Mouse (Mus musculus): ENCODE data around the gene Hlcs. TPM values are rescaled to one million over a fixed set of nuclear protein-coding genes. Genes with fewer than 3 reads are reported as not detected.

The Hlcs gene
- polyA plus RNA-seq, 2 experiments from 2014 or later, result 6.4 to 7.9 TPM

DNA sequence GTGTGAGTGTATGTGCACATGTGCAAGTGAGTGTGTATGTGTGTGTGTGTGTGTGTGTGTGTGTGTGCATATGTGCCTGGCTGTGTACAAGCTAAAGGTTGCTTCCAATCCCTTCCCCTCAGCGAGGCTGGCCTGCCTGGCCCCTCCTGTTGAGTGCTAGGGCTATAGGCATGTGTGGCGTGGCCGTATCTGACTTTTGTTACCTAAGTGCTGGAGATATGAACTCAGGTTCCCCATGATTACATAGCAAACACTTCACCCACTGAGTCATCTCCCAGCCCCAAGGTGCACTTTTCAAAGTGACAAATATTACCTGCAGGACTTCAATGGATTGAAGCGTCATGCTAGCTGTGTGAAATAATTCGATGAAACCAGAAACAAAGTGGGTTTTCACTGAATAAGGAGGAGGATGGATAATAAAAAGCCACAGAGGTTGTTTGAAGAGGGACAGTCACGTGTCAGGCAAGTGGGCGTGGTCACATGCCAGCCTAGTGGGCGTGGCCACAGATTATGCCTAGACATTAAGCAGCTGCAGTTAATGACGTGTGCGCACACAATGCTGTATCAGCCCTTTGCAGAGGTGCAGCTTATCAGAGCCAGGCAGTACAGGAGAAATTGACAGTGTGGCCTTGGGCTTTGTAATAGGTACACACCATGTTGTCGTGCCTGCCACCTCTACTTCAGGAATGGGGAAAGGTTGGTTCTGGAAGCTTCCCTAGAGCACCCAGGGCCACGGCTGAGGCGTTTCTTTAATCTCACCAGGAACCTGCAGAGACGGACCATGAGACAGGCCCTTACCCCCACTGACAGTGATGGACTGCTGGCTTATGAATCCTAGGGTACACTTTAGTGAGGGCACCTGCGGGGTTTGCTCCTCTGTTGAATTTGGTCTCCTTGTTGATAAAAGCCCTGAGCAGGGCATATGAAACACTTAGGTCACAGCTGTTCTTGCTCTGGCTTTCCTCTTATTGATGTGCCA is 163.0 kb downstream of the Hlcs start:
- ATAC-seq, result no peak

- ATAC-seq, result no peak
Measured at GRCm38 (mm10) chr16:94148139-94148538, 165.2 kb downstream of the Hlcs start.

DNA sequence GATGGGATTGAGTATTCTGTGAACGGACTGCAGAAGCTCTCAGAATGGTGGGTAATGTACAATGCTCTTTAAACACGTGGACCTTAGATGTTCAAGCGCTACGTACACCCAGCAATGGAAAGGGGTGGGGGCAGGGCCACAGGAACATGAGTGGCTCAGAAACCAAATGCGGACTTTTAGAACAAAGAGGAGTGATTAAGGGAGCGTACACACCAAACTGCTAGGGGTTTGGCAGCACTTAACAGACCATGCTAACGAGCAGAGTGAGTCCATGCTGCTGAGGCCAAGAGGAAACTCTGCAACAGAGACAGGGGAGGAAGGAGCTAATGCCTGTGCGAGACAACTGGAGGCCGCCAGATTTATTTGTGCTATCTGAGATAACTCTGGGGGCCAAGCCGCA is 170.0 kb downstream of the Hlcs start:
- ATAC-seq, result no peak

- no peak for ATAC-seq
Measured at GRCm38 (mm10) chr16:94140746-94141145, 172.6 kb downstream of the Hlcs start.

DNA sequence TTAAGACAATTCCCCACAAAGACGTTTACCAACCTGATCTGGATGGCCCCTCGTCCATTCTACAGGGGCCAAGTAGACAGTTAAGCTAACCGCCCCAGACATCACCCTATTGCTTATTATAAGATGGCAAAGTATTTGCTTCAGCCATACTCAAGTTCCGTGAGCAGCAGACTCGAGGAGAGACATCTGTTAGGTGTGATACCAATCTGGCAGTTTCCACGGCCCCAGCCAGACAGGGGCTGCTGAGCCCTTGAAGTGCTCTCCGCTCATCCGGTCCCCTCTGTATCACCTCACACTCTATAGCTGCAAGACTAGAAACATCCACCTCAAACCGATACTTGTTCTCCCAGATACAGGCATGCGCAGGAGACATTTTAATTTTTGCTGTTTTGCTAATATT is 179.2 kb downstream of the Hlcs start:
- no peak for ATAC-seq

GRCm38 (mm10) chr16:94128236-94128835 is 185.0 kb downstream of the Hlcs start:
- no peak for ATAC-seq

- no peak for ATAC-seq
Measured at GRCm38 (mm10) chr16:94126200-94126599, 187.2 kb downstream of the Hlcs start.

- no peak for ATAC-seq
Measured at GRCm38 (mm10) chr16:94125172-94125981, 188.0 kb downstream of the Hlcs start.

DNA sequence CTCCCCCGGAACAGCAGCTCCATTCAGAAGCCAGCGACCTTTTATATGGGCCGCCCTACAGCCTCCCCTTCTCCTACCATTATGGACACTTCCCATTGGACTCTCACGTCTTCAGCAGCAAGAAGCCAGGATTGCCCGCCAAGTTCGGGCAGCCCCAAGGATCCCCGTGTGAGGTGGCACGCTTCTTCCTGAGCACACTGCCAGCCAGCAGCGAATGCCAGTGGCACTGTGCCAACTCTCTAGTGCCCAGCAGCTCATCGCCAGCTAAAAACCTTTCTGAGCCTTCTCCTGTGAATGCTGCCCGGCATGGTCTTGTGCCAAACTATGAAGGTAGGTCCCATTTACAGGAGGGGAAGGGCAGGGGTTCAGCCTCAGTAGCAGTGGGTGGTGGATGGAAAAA is 190.1 kb downstream of the Hlcs start:
- no peak for ATAC-seq

GRCm38 (mm10) chr16:94122347-94122746 is 191.0 kb downstream of the Hlcs start:
- no peak for ATAC-seq

DNA sequence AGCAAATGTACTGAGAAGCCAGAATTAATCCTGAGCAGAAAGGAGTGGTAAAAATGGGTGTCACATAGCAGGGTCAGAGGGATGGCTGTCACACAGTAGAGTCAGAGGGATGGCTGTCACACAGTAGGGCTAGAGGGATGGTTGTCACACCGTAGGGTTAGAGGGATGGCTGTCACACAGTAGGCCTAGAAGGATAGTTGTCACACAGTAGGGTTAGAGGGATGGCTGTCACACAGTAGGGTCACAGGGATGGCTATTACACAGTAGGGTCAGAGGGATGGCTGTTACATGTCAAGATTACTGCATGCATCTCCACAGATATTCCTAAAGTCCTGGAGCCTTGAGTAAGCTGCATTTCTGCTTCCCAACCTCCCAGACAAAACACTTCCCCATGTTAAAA is 195.0 kb downstream of the Hlcs start:
- no peak for ATAC-seq

GRCm38 (mm10) chr16:94117333-94117732 is 196.0 kb downstream of the Hlcs start:
- no peak for ATAC-seq

DNA sequence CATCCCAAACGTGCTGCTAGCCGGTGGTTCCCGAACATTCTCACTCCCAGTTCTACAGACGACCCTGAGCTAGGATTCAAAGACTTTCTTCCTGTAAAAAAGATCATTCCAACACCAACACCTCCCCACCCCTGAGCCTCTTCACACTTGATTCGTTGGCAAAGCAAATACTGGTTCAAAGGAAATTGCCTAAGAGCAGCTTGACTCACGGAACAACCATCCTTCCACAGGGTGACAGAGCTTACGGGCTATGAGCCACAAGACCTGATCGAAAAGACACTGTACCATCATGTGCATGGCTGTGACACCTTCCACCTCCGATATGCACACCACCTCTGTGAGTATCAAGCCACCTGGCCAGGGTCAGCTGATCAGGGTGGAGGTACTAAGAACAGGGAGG is 198.7 kb downstream of the Hlcs start:
- no peak for ATAC-seq

- ATAC-seq, result no peak
Measured at GRCm38 (mm10) chr16:94113160-94113559, 200.2 kb downstream of the Hlcs start.

GRCm38 (mm10) chr16:94097724-94098455 is 215.5 kb downstream of the Hlcs start:
- ATAC-seq, result no peak

GRCm38 (mm10) chr16:94096479-94096878 is 216.9 kb downstream of the Hlcs start:
- ATAC-seq, result no peak

DNA sequence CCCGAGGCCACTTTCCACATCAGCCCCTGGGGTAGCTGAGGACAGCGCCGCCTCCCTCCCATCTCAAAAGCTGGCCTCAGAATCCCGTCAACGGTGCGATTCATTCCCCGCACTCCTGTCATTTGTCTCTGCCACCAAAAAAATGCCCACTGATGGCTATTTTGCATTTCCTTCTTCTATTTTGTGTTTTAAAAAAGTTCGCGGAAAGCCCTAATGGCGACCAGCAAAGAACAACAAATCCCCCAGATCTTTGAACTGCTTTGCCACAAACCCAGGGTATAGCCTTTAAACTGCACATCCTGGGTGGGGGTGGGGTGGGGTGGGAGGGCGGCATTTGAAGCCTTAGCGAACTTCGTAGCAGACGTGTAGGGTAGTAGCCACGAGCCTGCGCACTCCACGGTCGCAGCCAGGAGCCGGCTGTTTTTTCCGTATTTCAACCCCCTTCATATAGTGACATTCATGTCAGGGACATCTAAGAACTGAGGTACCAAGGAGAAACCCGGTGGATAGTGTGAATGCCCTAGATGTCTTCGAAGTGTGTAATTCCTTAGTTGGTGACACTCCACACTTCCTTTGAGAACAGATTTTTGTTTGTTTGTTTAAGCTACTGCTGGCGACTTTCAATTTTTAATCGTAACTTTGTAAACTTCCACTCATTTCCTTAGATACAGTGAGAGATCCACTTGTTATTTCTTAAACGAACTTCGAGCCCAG is 218.1 kb downstream of the Hlcs start:
- ATAC-seq, result no peak

DNA sequence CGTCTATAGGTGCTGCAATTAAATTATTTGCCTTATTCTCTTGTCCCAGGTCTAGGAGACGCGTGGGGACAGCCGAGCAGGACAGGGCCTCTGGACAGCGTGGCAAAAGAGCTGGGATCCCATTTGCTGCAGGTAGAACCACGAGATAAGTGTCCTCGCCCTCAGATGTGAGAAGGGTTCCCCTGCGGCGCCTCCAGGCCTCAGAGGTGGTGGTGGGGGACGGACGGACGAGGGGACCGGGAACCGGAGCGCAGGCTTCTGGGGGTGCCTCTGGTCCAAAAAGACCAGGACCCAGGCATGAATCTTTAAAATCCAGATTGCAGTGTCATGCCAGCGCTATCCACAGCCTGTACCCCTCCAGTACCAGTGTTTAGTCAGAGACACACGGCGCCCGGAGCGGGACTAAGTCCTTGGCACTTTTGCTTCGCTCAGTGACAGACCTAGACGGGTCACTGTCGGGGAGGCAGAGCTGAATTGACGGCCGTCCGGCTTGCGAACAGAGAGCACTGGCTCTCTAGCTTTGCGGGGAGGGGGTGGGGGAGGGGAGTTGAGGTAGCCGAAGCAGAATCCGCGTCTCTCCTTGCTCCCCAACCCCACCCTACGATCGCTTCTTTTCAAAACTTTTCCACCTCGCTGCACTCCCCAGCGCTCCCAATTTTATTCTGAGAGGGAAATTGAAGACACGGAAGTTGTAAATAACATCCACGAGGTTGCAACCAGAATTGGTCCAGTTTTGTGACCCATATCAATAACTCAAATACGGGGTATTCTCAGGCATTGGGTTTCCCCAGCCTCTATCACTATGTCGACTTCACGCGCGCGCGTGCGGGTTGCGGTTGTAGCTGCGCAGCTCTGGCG is 218.9 kb downstream of the Hlcs start:
- ATAC-seq, result no peak

GRCm38 (mm10) chr16:94093151-94093863 is 220.1 kb downstream of the Hlcs start:
- no peak for ATAC-seq

GRCm38 (mm10) chr16:94092511-94093150 is 220.7 kb downstream of the Hlcs start:
- no peak for ATAC-seq

All from activated CD4-positive, CD25-positive, alpha-beta regulatory T cell, adult 4 months (primary cell).